Mouse (Mus musculus): ENCODE measurements around the gene Tmem132c.

Tmem132c gene

GRCm38 (mm10) chr5:127527344-127527974 lies 285.9 kb downstream of the Tmem132c start:
- Histone ChIP-seq H3K4me1 (replicated peaks; ENCODE audit: low read depth, low read length) (no peaks in the 10 kb centered on the region), H3K36me3 (ENCODE audit: insufficient read depth, low read length) (no peaks in the 10 kb centered on the region), H3K27me3 (ENCODE audit: insufficient read depth, low read length) (peaks cover 23% of the 10 kb centered on the region), H3K9me3 (ENCODE audit: low read length) (no peaks in the 10 kb centered on the region), H3K4me3 (replicated peaks; ENCODE audit: low read length) (no peak overlapping the region)
- TF ChIP-seq POU5F1 (IDR thresholded peaks at IDR 0.05; ENCODE audit: borderline replicate concordance, low read length) (no peak), NANOG (IDR thresholded peaks at IDR 0.05; ENCODE audit: borderline replicate concordance, low read length) (no peak), CTCF (conservative IDR thresholded peaks at IDR 0.05; ENCODE audit: low read length) (no peak)

- H3K4me3 ChIP-seq (replicated peaks; ENCODE audit: low read length) = no peak overlapping the region
- TF ChIP-seq POU5F1 (IDR thresholded peaks at IDR 0.05; ENCODE audit: borderline replicate concordance, low read length) (no peak), NANOG (IDR thresholded peaks at IDR 0.05; ENCODE audit: borderline replicate concordance, low read length) (no peak), CTCF (conservative IDR thresholded peaks at IDR 0.05; ENCODE audit: low read length) (no peak)
These were observed 295.9 kb downstream of the Tmem132c start for GRCm38 (mm10) chr5:127537508-127537907.

DNA sequence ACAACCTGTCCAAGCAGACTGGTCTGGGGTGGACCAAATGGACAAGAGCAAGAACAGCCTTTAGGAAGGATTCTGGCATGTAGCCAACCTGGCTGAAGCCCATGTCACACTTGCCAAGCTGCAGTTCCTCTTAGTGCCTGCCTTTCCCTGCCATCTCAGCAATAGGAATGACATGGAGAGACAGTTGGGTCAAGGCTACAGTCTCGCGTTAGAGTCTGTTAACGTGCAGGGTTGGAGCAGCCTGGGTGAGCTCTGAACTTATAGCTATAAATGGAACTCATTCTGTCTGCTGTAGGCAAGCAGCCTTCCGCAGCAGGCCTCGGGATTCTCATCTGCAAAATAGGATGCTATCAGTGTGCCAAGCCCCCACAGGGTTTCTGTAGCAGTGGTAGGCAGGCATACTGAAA lies 305.0 kb downstream of the Tmem132c start:
- Histone ChIP-seq H3K4me3 (replicated peaks; ENCODE audit: low read length) (no peak overlapping the region), H3K27me3 (ENCODE audit: insufficient read depth, low read length) (peaks cover 4% of the 10 kb centered on the region; the same call in 1 of the 2 replicates), H3K9me3 (ENCODE audit: low read length) (no peaks in the 10 kb centered on the region), H3K36me3 (ENCODE audit: insufficient read depth, low read length) (no peaks in the 10 kb centered on the region), H3K4me1 (replicated peaks; ENCODE audit: low read depth, low read length) (no peaks in the 10 kb centered on the region)
- TF ChIP-seq CTCF (conservative IDR thresholded peaks at IDR 0.05; ENCODE audit: low read length) (no peak), POU5F1 (IDR thresholded peaks at IDR 0.05; ENCODE audit: borderline replicate concordance, low read length) (no peak)

More at GRCm38 (mm10) chr5:127537508-127537907, 295.9 kb downstream of the Tmem132c start:
- Histone ChIP-seq H3K27me3 (ENCODE audit: insufficient read depth, low read length) (no peaks in the 10 kb centered on the region), H3K9me3 (ENCODE audit: low read length) (no peaks in the 10 kb centered on the region), H3K4me1 (replicated peaks; ENCODE audit: low read depth, low read length) (no peaks in the 10 kb centered on the region), H3K36me3 (ENCODE audit: insufficient read depth, low read length) (no peaks in the 10 kb centered on the region)

GRCm38 (mm10) chr5:127548136-127548535 lies 306.5 kb downstream of the Tmem132c start:
- Histone ChIP-seq H3K36me3 (ENCODE audit: insufficient read depth, low read length) (no peaks in the 10 kb centered on the region), H3K9me3 (ENCODE audit: low read length) (no peaks in the 10 kb centered on the region), H3K4me1 (replicated peaks; ENCODE audit: low read depth, low read length) (no peaks in the 10 kb centered on the region), H3K4me3 (replicated peaks; ENCODE audit: low read length) (no peak overlapping the region), H3K27me3 (ENCODE audit: insufficient read depth, low read length) (peaks cover 4% of the 10 kb centered on the region; the same call in 1 of the 2 replicates)
- TF ChIP-seq POU5F1 (IDR thresholded peaks at IDR 0.05; ENCODE audit: borderline replicate concordance, low read length) = no peak
- no peak for TF ChIP-seq CTCF (conservative IDR thresholded peaks at IDR 0.05; ENCODE audit: low read length)
- TF ChIP-seq NANOG (IDR thresholded peaks at IDR 0.05; ENCODE audit: borderline replicate concordance, low read length) = no peak

DNA sequence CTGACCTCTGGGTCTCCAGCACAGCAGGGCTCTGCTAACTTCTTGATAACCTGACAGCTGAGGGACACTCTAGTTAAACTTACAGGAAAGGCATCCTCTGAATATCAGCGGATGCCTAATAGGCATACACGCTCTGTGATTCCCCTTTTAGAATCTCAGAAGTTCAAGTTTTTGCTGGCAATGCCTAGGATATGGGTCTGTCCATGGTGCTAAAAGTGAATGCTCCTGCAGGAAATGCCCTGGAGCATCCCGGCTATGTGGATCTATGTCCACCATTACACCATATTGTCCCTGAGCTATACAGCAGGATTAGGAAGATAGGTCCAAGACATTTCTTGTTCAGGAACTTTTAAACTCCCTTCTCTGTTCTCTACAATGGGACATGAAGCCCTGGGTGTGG lies 319.5 kb downstream of the Tmem132c start:
- TF ChIP-seq NANOG (IDR thresholded peaks at IDR 0.05; ENCODE audit: borderline replicate concordance, low read length) (no peak), POU5F1 (IDR thresholded peaks at IDR 0.05; ENCODE audit: borderline replicate concordance, low read length) (no peak), CTCF (conservative IDR thresholded peaks at IDR 0.05; ENCODE audit: low read length) (no peak)
- H3K27me3 ChIP-seq (ENCODE audit: insufficient read depth, low read length) = peaks cover 15% of the 10 kb centered on the region
- no peaks in the 10 kb centered on the region for H3K4me1 ChIP-seq (replicated peaks; ENCODE audit: low read depth, low read length)
- peaks cover 3% of the 10 kb centered on the region; the same call in 1 of the 2 replicates for H3K9me3 ChIP-seq (ENCODE audit: low read length)
- H3K4me3 ChIP-seq (replicated peaks; ENCODE audit: low read length) = no peak overlapping the region
- H3K36me3 ChIP-seq (ENCODE audit: insufficient read depth, low read length) = no peaks in the 10 kb centered on the region

GRCm38 (mm10) chr5:127567165-127567741 lies 325.6 kb downstream of the Tmem132c start:
- Histone ChIP-seq H3K9me3 (ENCODE audit: low read length) (no peaks in the 10 kb centered on the region), H3K27me3 (ENCODE audit: insufficient read depth, low read length) (no peaks in the 10 kb centered on the region), H3K36me3 (ENCODE audit: insufficient read depth, low read length) (no peaks in the 10 kb centered on the region), H3K4me3 (replicated peaks; ENCODE audit: low read length) (no peak overlapping the region), H3K4me1 (replicated peaks; ENCODE audit: low read depth, low read length) (no peaks in the 10 kb centered on the region)
- TF ChIP-seq CTCF (conservative IDR thresholded peaks at IDR 0.05; ENCODE audit: low read length) = no peak
- TF ChIP-seq POU5F1 (IDR thresholded peaks at IDR 0.05; ENCODE audit: borderline replicate concordance, low read length) = no peak
- no peak for TF ChIP-seq NANOG (IDR thresholded peaks at IDR 0.05; ENCODE audit: borderline replicate concordance, low read length)

DNA sequence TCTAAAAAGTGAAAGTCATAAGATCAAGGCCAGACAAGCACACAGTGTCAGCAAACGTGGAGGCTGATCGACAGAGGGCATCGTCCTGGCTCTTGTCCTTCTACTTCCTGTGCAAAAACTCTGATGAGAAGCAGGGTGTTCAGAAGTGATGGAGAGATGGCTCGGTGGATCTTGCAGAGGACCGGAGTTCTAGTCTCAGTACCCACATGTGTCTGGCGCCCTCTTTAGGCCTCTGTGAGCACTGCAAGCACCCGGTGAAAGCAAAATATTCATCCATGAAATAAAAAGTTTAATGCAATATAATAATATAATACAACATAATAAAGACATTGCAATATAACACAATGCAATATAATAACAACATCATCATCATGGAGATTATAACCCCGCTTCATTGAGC lies 335.8 kb downstream of the Tmem132c start:
- Histone ChIP-seq H3K4me1 (replicated peaks; ENCODE audit: low read depth, low read length) (peaks cover 14% of the 10 kb centered on the region), H3K9me3 (ENCODE audit: low read length) (no peaks in the 10 kb centered on the region), H3K27me3 (ENCODE audit: insufficient read depth, low read length) (peaks cover 4% of the 10 kb centered on the region; the same call in 1 of the 2 replicates), H3K4me3 (replicated peaks; ENCODE audit: low read length) (no peak overlapping the region), H3K36me3 (ENCODE audit: insufficient read depth, low read length) (no peaks in the 10 kb centered on the region)
- peak; percentile 98 for TF ChIP-seq CTCF (conservative IDR thresholded peaks at IDR 0.05; ENCODE audit: low read length)
- TF ChIP-seq POU5F1 (IDR thresholded peaks at IDR 0.05; ENCODE audit: borderline replicate concordance, low read length) = no peak
- no peak for TF ChIP-seq NANOG (IDR thresholded peaks at IDR 0.05; ENCODE audit: borderline replicate concordance, low read length)

- H3K9me3 ChIP-seq (ENCODE audit: low read length) = no peaks in the 10 kb centered on the region
- H3K27me3 ChIP-seq (ENCODE audit: insufficient read depth, low read length) = no peaks in the 10 kb centered on the region; the same call in 1 of the 2 replicates
- peaks cover 7% of the 10 kb centered on the region for H3K4me1 ChIP-seq (replicated peaks; ENCODE audit: low read depth, low read length)
- no peaks in the 10 kb centered on the region for H3K36me3 ChIP-seq (ENCODE audit: insufficient read depth, low read length)
- TF ChIP-seq POU5F1 (IDR thresholded peaks at IDR 0.05; ENCODE audit: borderline replicate concordance, low read length) = no peak
- no peak for TF ChIP-seq NANOG (IDR thresholded peaks at IDR 0.05; ENCODE audit: borderline replicate concordance, low read length)
- TF ChIP-seq CTCF (conservative IDR thresholded peaks at IDR 0.05; ENCODE audit: low read length) = peak; percentile 38
- H3K4me3 ChIP-seq (replicated peaks; ENCODE audit: low read length) = no peak overlapping the region
These were observed 342.1 kb downstream of the Tmem132c start for GRCm38 (mm10) chr5:127583658-127584057.

Data from E14TG2a.4 (cell line).